Mouse (Mus musculus) cerebellum, adult 2 months (tissue): ENCODE data around the gene Arf3. TPM values are rescaled to one million over a fixed set of nuclear protein-coding genes. Genes with fewer than 3 reads are reported as not detected.
A peak's percentile ranks its signal among the peaks of the same experiment; 100 is the strongest.
"Not testable (repeated sequence)": the region's sequence is repeated elsewhere in the genome, so short reads cannot be mapped to it uniquely, and the experiment has no call there.

Source experiments
- DNase-seq, 2 experiments: peaks; one replicate each; pipeline ENCODE4 v3.0.0; 2021
- H3K27ac ChIP-seq: fragments of 200-500 bp; 2 replicates; pipeline ENCODE4 v1.5.1; 2012; ENCODE audit warnings: low read length, control low read depth, inconsistent platforms; ENCODE audit not compliant: insufficient read depth
- H3K27me3 ChIP-seq: fragments of 200-500 bp; 2 replicates; pipeline ENCODE4 v1.6.1; 2012; ENCODE audit warnings: inconsistent platforms, mild to moderate bottlenecking, low read length, moderate library complexity; ENCODE audit not compliant: control insufficient read depth, insufficient read depth
- H3K4me1 ChIP-seq: fragments of 200-500 bp; 2 replicates; pipeline ENCODE4 v1.6.1; 2011; ENCODE audit warnings: low read length; ENCODE audit not compliant: control insufficient read depth, insufficient read depth
- H3K4me3 ChIP-seq: fragments of 200-500 bp; replicated peaks from 2 replicates; pipeline ENCODE3; 2011; ENCODE audit warnings: mild to moderate bottlenecking, low read depth, low read length, control low read depth; ENCODE audit not compliant: insufficient read depth
- CTCF ChIP-seq: fragments of 200-500 bp; IDR thresholded peaks from 2 replicates; pipeline ENCODE4 v1.5.1; 2011; ENCODE audit warnings: low read depth, mild to moderate bottlenecking, control low read depth, low read length, moderate library complexity, borderline replicate concordance; ENCODE audit not compliant: insufficient read depth
- POLR2A ChIP-seq: fragments of 200-500 bp; IDR thresholded peaks from 2 replicates; pipeline ENCODE4 v1.6.1; 2011; ENCODE audit warnings: low read length, control low read depth, borderline replicate concordance; ENCODE audit not compliant: insufficient read depth
- WGBS: fragments of 180-500 bp; shearing (Covaris S2); methylation state at CpG from one replicate; pipeline ENCODE4 v1.1.7; 2018; 5-methylcytosine and 5-hydroxymethylcytosine counted together
- polyA plus RNA-seq: library from polyadenylated mRNA; depleted of rRNA; stranded (reverse); fragments of >200 nt; gene quantifications from 2 replicates; pipeline ENCODE4 v1.2.3, GENCODE M21; 2012; rRNA removed

The Arf3 gene
- polyA plus RNA-seq, result 202 and 210 TPM in 2 replicates

GRCm38 (mm10) chr15:98762670-98763529 lies at the start of gene Arf3:
Gene Arf3 (minus strand): TSS chr15:98763214.
- Histone ChIP-seq H3K27ac (peak within 1 kb of the TSS; percentile 64), H3K27me3 (no peaks in the 10 kb centered on the region), H3K4me1 (no peaks in the 10 kb centered on the region), H3K4me3 (peak within 1 kb of the TSS; percentile 80)
- TF ChIP-seq CTCF, result no peak
- peak; percentile 86 for TF ChIP-seq POLR2A
- under 1% methylated on average over 73 of the region's 76 CpGs for WGBS
- peak; percentile 94 to 95 for DNase-seq

- H3K4me3 ChIP-seq, H3K27me3 ChIP-seq, H3K4me1 ChIP-seq, DNase-seq, H3K27ac ChIP-seq: not testable (repeated sequence)
- WGBS, result 82% methylated on average over 6 of the region's 6 CpGs
Measured at GRCm38 (mm10) chr15:98810212-98810611, 47.2 kb upstream of the Arf3 start.

GRCm38 (mm10) chr15:98809390-98809789 lies 46.4 kb upstream of the Arf3 start, which contains the start of gene Ddn:
Gene Ddn (minus strand): TSS chr15:98809490.
- 67% methylated on average over 3 of the region's 3 CpGs for WGBS
- Histone ChIP-seq H3K4me3 (no peak within 1 kb of the TSS), H3K27ac (no peak within 1 kb of the TSS), H3K4me1 (peaks cover 6% of the 10 kb centered on the region; the same call in 1 of the 2 replicates), H3K27me3 (peaks cover 3% of the 10 kb centered on the region; the same call in 1 of the 2 replicates)
- TF ChIP-seq CTCF (no peak), POLR2A (no peak)
- DNase-seq, result no peak

- 7% methylated on average over 6 of the region's 6 CpGs for WGBS
- Histone ChIP-seq H3K27me3 (peaks cover 3% of the 10 kb centered on the region; the same call in 1 of the 2 replicates), H3K4me1 (peaks cover 6% of the 10 kb centered on the region; the same call in 1 of the 2 replicates), H3K27ac (no peak overlapping the region), H3K4me3 (no peak overlapping the region)
- TF ChIP-seq CTCF (no peak), POLR2A (no peak)
- DNase-seq, result no peak
Measured at GRCm38 (mm10) chr15:98808651-98809134, 45.7 kb upstream of the Arf3 start.

- TF ChIP-seq CTCF (no peak), POLR2A (no peak)
- no peak overlapping the region for H3K27ac ChIP-seq
Measured at GRCm38 (mm10) chr15:98807895-98808650, 45.1 kb upstream of the Arf3 start.

GRCm38 (mm10) chr15:98806809-98807770 lies 44.1 kb upstream of the Arf3 start:
- Histone ChIP-seq H3K4me3 (no peak overlapping the region), H3K27ac (no peak overlapping the region), H3K27me3 (peaks cover 3% of the 10 kb centered on the region; the same call in 1 of the 2 replicates), H3K4me1 (peaks cover 6% of the 10 kb centered on the region; the same call in 1 of the 2 replicates)
- no peak for DNase-seq
- 3% methylated on average over 58 of the region's 58 CpGs for WGBS
- TF ChIP-seq POLR2A, result no peak
- no peak for TF ChIP-seq CTCF

More at GRCm38 (mm10) chr15:98807895-98808650, 45.1 kb upstream of the Arf3 start:
- H3K4me3 ChIP-seq, result peak overlapping the region; percentile 11
- DNase-seq, result peak in 1 of 2 experiments; percentile 30
- WGBS, result 1% methylated on average over 34 of the region's 34 CpGs
- H3K27me3 ChIP-seq, result peaks cover 3% of the 10 kb centered on the region; the same call in 1 of the 2 replicates
- H3K4me1 ChIP-seq, result peaks cover 6% of the 10 kb centered on the region; the same call in 1 of the 2 replicates

- Histone ChIP-seq H3K27ac (no peak overlapping the region), H3K4me3 (no peak overlapping the region)
- DNase-seq, result no peak
Measured at GRCm38 (mm10) chr15:98806071-98806808, 43.2 kb upstream of the Arf3 start.

More at GRCm38 (mm10) chr15:98806071-98806808, 43.2 kb upstream of the Arf3 start:
- H3K4me1 ChIP-seq, result peaks cover 6% of the 10 kb centered on the region; the same call in 1 of the 2 replicates
- whole genome bisulfite sequencing, result 31% methylated on average over 30 of the region's 30 CpGs
- TF ChIP-seq POLR2A, result no peak
- no peak for TF ChIP-seq CTCF
- peaks cover 3% of the 10 kb centered on the region; the same call in 1 of the 2 replicates for H3K27me3 ChIP-seq
